Mouse (Mus musculus): ENCODE measurements around the gene Ntng2. TPM values are rescaled to one million over a fixed set of nuclear protein-coding genes. Genes with fewer than 3 reads are reported as not detected.

The Ntng2 gene
- polyA plus RNA-seq (2014; fragmentation: Nextera tagmentation; extraction: Ambion mirVana), result 0.74 and 0.83 TPM in 2 replicates

GRCm38 (mm10) chr2:29252599-29253204 is at the start of gene Ntng2:
Gene Ntng2 (minus strand): TSS chr2:29253005.
- WGBS, result under 1% methylated on average over 44 of the region's 54 CpGs
- peak; percentile 62 for DNase-seq (ENCODE audit: low spot score)
- Histone ChIP-seq H3K4me3 (ENCODE audit: low read depth, low read length) (peak within 1 kb of the TSS; percentile 52), H3K9ac (replicated peaks; ENCODE audit: low read length) (peak within 1 kb of the TSS; percentile 51), H3K27me3 (ENCODE audit: control insufficient read depth, insufficient read depth, low read length) (peaks cover 47% of the 10 kb centered on the region), H3K4me1 (ENCODE audit: control insufficient read depth, insufficient read depth, low read length) (peaks cover 17% of the 10 kb centered on the region), H3K36me3 (replicated peaks; ENCODE audit: control insufficient read depth, insufficient read depth, low read depth, low read length) (no peaks in the 10 kb centered on the region), H3K27ac (replicated peaks; ENCODE audit: low read depth, low read length) (no peak within 1 kb of the TSS), H3K4me2 (ENCODE audit: low read depth, low read length) (peak within 1 kb of the TSS; percentile 99), H3K9me3 (replicated peaks; ENCODE audit: control insufficient read depth, low read length) (no peaks in the 10 kb centered on the region)
- ATAC-seq (replicated peaks; ENCODE audit: insufficient number of reproducible peaks, low FRiP score, low TSS enrichment, low read depth), result peak; percentile 39; the same call in 1 of the 2 replicates

GRCm38 (mm10) chr2:29295557-29295956 is 42.8 kb upstream of the Ntng2 start:
- Histone ChIP-seq H3K27ac (replicated peaks; ENCODE audit: low read depth, low read length) (no peak overlapping the region), H3K4me3 (ENCODE audit: low read depth, low read length) (no peak overlapping the region), H3K36me3 (replicated peaks; ENCODE audit: control insufficient read depth, insufficient read depth, low read depth, low read length) (no peaks in the 10 kb centered on the region), H3K9me3 (replicated peaks; ENCODE audit: control insufficient read depth, low read length) (no peaks in the 10 kb centered on the region; the same call in 1 of the 2 replicates), H3K9ac (replicated peaks; ENCODE audit: low read length) (no peak overlapping the region), H3K27me3 (ENCODE audit: control insufficient read depth, insufficient read depth, low read length) (no peaks in the 10 kb centered on the region), H3K4me1 (ENCODE audit: control insufficient read depth, insufficient read depth, low read length) (no peaks in the 10 kb centered on the region), H3K4me2 (ENCODE audit: low read depth, low read length) (no peak overlapping the region)
- WGBS, result 61% methylated on average over 3 of the region's 3 CpGs
- DNase-seq (ENCODE audit: low spot score), result no peak
- no peak for ATAC-seq (replicated peaks; ENCODE audit: insufficient number of reproducible peaks, low FRiP score, low TSS enrichment, low read depth)

GRCm38 (mm10) chr2:29287651-29288050 is 34.8 kb upstream of the Ntng2 start:
- Histone ChIP-seq H3K36me3 (replicated peaks; ENCODE audit: control insufficient read depth, insufficient read depth, low read depth, low read length) (no peaks in the 10 kb centered on the region), H3K4me2 (ENCODE audit: low read depth, low read length) (no peak overlapping the region), H3K27me3 (ENCODE audit: control insufficient read depth, insufficient read depth, low read length) (no peaks in the 10 kb centered on the region), H3K4me1 (ENCODE audit: control insufficient read depth, insufficient read depth, low read length) (no peaks in the 10 kb centered on the region), H3K9me3 (replicated peaks; ENCODE audit: control insufficient read depth, low read length) (no peaks in the 10 kb centered on the region), H3K27ac (replicated peaks; ENCODE audit: low read depth, low read length) (no peak overlapping the region), H3K9ac (replicated peaks; ENCODE audit: low read length) (no peak overlapping the region), H3K4me3 (ENCODE audit: low read depth, low read length) (no peak overlapping the region)
- WGBS, result 79% methylated on average over 5 of the region's 5 CpGs
- ATAC-seq (replicated peaks; ENCODE audit: insufficient number of reproducible peaks, low FRiP score, low TSS enrichment, low read depth) (no peak), DNase-seq (ENCODE audit: low spot score) (no peak)

- 76% methylated on average over 5 of the region's 5 CpGs for WGBS
- ATAC-seq (replicated peaks; ENCODE audit: insufficient number of reproducible peaks, low FRiP score, low TSS enrichment, low read depth), result no peak
- DNase-seq (ENCODE audit: low spot score), result no peak
- Histone ChIP-seq H3K27me3 (ENCODE audit: control insufficient read depth, insufficient read depth, low read length) (no peaks in the 10 kb centered on the region), H3K36me3 (replicated peaks; ENCODE audit: control insufficient read depth, insufficient read depth, low read depth, low read length) (no peaks in the 10 kb centered on the region), H3K9me3 (replicated peaks; ENCODE audit: control insufficient read depth, low read length) (no peaks in the 10 kb centered on the region), H3K27ac (replicated peaks; ENCODE audit: low read depth, low read length) (no peak overlapping the region), H3K4me3 (ENCODE audit: low read depth, low read length) (no peak overlapping the region), H3K4me1 (ENCODE audit: control insufficient read depth, insufficient read depth, low read length) (no peaks in the 10 kb centered on the region), H3K9ac (replicated peaks; ENCODE audit: low read length) (no peak overlapping the region), H3K4me2 (ENCODE audit: low read depth, low read length) (no peak overlapping the region)
These were observed 24.9 kb upstream of the Ntng2 start for GRCm38 (mm10) chr2:29277703-29278121.

- no peak overlapping the region for H3K9ac ChIP-seq (replicated peaks; ENCODE audit: low read length)
- no peak; the same call in 1 of the 2 replicates for ATAC-seq (replicated peaks; ENCODE audit: insufficient number of reproducible peaks, low FRiP score, low TSS enrichment, low read depth)
These were observed 19.2 kb upstream of the Ntng2 start for GRCm38 (mm10) chr2:29271803-29272518.

GRCm38 (mm10) chr2:29271098-29271497 is 18.3 kb upstream of the Ntng2 start:
- no peak overlapping the region for H3K4me2 ChIP-seq (ENCODE audit: low read depth, low read length)
- H3K4me3 ChIP-seq (ENCODE audit: low read depth, low read length), result no peak overlapping the region
- DNase-seq (ENCODE audit: low spot score) (no peak), ATAC-seq (replicated peaks; ENCODE audit: insufficient number of reproducible peaks, low FRiP score, low TSS enrichment, low read depth) (no peak)
- H3K9me3 ChIP-seq (replicated peaks; ENCODE audit: control insufficient read depth, low read length), result no peaks in the 10 kb centered on the region
- no peaks in the 10 kb centered on the region for H3K36me3 ChIP-seq (replicated peaks; ENCODE audit: control insufficient read depth, insufficient read depth, low read depth, low read length)
- H3K27ac ChIP-seq (replicated peaks; ENCODE audit: low read depth, low read length), result no peak overlapping the region
- no peaks in the 10 kb centered on the region for H3K27me3 ChIP-seq (ENCODE audit: control insufficient read depth, insufficient read depth, low read length)
- WGBS, result 78% methylated on average over 7 of the region's 7 CpGs
- H3K4me1 ChIP-seq (ENCODE audit: control insufficient read depth, insufficient read depth, low read length), result no peaks in the 10 kb centered on the region
- H3K9ac ChIP-seq (replicated peaks; ENCODE audit: low read length), result no peak overlapping the region

More at GRCm38 (mm10) chr2:29271803-29272518, 19.2 kb upstream of the Ntng2 start:
- Histone ChIP-seq H3K4me3 (ENCODE audit: low read depth, low read length) (no peak overlapping the region), H3K4me1 (ENCODE audit: control insufficient read depth, insufficient read depth, low read length) (no peaks in the 10 kb centered on the region), H3K9me3 (replicated peaks; ENCODE audit: control insufficient read depth, low read length) (no peaks in the 10 kb centered on the region), H3K27ac (replicated peaks; ENCODE audit: low read depth, low read length) (no peak overlapping the region), H3K27me3 (ENCODE audit: control insufficient read depth, insufficient read depth, low read length) (no peaks in the 10 kb centered on the region), H3K36me3 (replicated peaks; ENCODE audit: control insufficient read depth, insufficient read depth, low read depth, low read length) (no peaks in the 10 kb centered on the region), H3K4me2 (ENCODE audit: low read depth, low read length) (no peak overlapping the region)
- 61% methylated on average over 7 of the region's 7 CpGs for WGBS
- DNase-seq (ENCODE audit: low spot score), result no peak

- Histone ChIP-seq H3K36me3 (replicated peaks; ENCODE audit: control insufficient read depth, insufficient read depth, low read depth, low read length) (no peaks in the 10 kb centered on the region), H3K27ac (replicated peaks; ENCODE audit: low read depth, low read length) (no peak overlapping the region), H3K9me3 (replicated peaks; ENCODE audit: control insufficient read depth, low read length) (no peaks in the 10 kb centered on the region), H3K4me1 (ENCODE audit: control insufficient read depth, insufficient read depth, low read length) (no peaks in the 10 kb centered on the region), H3K4me3 (ENCODE audit: low read depth, low read length) (no peak overlapping the region), H3K4me2 (ENCODE audit: low read depth, low read length) (no peak overlapping the region), H3K27me3 (ENCODE audit: control insufficient read depth, insufficient read depth, low read length) (no peaks in the 10 kb centered on the region), H3K9ac (replicated peaks; ENCODE audit: low read length) (no peak overlapping the region)
- DNase-seq (ENCODE audit: low spot score) (no peak), ATAC-seq (replicated peaks; ENCODE audit: insufficient number of reproducible peaks, low FRiP score, low TSS enrichment, low read depth) (no peak)
- WGBS, result 40% methylated on average over 4 of the region's 4 CpGs
These were observed 14.0 kb upstream of the Ntng2 start for GRCm38 (mm10) chr2:29266810-29267209.

- no peak for DNase-seq (ENCODE audit: low spot score)
- H3K27me3 ChIP-seq (ENCODE audit: control insufficient read depth, insufficient read depth, low read length), result no peaks in the 10 kb centered on the region
- no peaks in the 10 kb centered on the region for H3K36me3 ChIP-seq (replicated peaks; ENCODE audit: control insufficient read depth, insufficient read depth, low read depth, low read length)
- ATAC-seq (replicated peaks; ENCODE audit: insufficient number of reproducible peaks, low FRiP score, low TSS enrichment, low read depth), result no peak
- no peaks in the 10 kb centered on the region for H3K9me3 ChIP-seq (replicated peaks; ENCODE audit: control insufficient read depth, low read length)
- no peak overlapping the region for H3K9ac ChIP-seq (replicated peaks; ENCODE audit: low read length)
- no peak overlapping the region for H3K4me2 ChIP-seq (ENCODE audit: low read depth, low read length)
- no peaks in the 10 kb centered on the region for H3K4me1 ChIP-seq (ENCODE audit: control insufficient read depth, insufficient read depth, low read length)
- WGBS, result 77% methylated on average over 6 of the region's 6 CpGs
- no peak overlapping the region for H3K4me3 ChIP-seq (ENCODE audit: low read depth, low read length)
- no peak overlapping the region for H3K27ac ChIP-seq (replicated peaks; ENCODE audit: low read depth, low read length)
These were observed 9.7 kb upstream of the Ntng2 start for GRCm38 (mm10) chr2:29262436-29262915.

Data from embryonic facial prominence, embryonic 11.5 days (tissue).